Mouse (Mus musculus): ENCODE results near the gene Icam5.
"Not testable (repeated sequence)": the region's sequence is repeated elsewhere in the genome, so short reads cannot be mapped to it uniquely, and the experiment has no call there.

The Icam5 gene

GRCm38 (mm10) chr9:21031896-21032351 is at the start of gene Icam5:
Gene Icam5 (plus strand): TSS chr9:21032073.
- DNase-seq (ENCODE audit: low spot score in 2 of 2), result no peak

DNA sequence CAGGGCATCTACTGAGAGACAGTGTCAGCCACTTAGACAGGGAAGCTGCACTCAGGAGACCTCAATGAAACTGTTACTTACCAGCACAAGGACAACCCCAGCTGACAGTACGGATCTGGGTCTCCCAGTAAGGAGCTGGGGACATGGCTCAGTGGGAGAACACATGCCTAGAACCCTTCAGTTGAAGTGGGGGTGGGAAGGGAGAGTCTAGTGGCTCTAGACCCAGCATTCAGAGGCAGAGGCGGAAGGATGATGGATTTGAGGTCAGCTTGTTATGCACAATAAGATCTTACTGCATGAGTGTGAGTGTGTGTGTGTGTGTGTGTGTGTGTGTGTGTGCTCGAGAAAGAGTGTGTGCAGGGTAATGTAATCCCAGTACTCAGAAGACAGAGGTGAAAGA is 49.7 kb upstream of the Icam5 start:
- no peak for DNase-seq (ENCODE audit: low spot score in 2 of 2)

DNA sequence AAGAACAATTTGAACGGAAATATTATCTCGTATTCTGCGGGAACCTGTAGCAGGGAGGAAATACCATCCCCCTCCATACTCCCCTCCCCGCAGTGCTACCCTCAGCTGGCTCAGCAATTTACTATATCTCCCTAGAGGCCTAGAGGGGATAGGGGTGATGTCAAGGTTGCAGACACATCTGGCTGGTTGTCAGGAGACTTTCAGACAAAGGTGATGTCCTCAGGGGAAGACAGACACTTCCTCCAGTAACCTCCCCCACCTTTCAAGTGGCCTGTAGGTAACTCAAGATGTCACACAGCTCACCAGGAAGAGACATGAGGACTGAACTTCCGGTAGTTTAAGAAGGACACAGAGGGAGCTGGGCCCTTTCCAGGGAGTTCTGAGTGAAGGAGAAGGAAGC is 48.7 kb upstream of the Icam5 start:
- DNase-seq (ENCODE audit: low spot score in 2 of 2), result no peak

GRCm38 (mm10) chr9:20986952-20987686 is 44.8 kb upstream of the Icam5 start:
- no peak for DNase-seq (ENCODE audit: low spot score in 2 of 2)

DNA sequence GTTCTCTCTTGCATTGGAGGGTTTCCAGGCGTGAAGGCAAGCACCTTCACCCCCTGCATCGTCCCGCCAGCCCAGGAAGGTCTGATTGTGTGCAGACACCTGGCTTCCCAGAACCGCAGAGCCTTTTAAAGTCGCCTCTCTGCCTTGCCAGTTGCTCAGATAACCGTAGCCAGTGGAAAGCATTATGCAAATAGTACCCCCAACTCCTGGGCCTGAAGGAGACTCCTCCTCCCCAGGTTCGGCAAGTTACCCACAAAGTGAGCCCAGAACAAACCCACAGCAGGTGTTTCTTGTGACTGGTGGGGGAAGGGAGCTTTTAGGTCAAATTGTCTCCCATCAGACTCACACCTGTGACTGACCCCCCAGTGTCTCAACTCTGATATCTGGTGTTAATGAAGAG is 43.9 kb upstream of the Icam5 start:
- no peak for DNase-seq (ENCODE audit: low spot score in 2 of 2)

GRCm38 (mm10) chr9:20990861-20991260 is 41.0 kb upstream of the Icam5 start:
- DNase-seq (ENCODE audit: low spot score in 2 of 2), result no peak

GRCm38 (mm10) chr9:20991587-20991986 is 40.3 kb upstream of the Icam5 start:
- no peak for DNase-seq (ENCODE audit: low spot score in 2 of 2)

DNA sequence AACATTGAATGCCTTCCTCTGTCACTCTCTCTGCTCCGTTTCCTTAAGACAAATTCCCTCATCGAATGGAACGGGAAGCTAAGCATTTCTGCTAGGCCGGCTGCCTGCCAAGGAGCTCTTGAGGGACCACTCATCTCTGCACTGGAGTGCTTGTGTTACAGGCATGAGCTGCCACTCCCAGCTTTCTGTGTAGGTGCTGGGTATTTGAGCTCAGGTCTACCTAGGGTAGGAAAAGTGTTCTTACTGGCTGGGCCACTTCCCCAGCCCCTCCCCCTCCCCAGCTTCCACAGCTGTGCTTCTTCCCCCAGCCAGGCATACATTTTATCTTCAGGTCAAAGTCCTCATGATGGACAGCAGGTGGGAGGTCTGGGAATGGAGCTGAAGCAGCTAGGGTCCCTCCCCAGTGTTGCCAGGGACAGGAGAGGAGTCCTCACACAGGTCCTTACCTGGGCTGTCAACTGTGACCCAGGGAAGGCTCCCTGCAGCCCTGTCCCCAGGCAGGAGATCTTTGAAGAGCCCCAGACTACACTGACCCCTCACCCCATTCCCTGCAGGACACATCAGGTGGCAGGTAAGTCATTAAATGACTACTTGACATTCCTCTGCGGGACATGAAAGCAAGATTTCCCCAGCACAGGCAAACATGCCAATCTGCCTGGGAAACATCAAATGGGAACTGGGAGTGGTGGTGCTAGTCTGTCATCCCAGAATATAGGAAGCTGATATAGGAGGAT is 38.5 kb upstream of the Icam5 start:
- DNase-seq (ENCODE audit: low spot score in 2 of 2), result no peak

DNA sequence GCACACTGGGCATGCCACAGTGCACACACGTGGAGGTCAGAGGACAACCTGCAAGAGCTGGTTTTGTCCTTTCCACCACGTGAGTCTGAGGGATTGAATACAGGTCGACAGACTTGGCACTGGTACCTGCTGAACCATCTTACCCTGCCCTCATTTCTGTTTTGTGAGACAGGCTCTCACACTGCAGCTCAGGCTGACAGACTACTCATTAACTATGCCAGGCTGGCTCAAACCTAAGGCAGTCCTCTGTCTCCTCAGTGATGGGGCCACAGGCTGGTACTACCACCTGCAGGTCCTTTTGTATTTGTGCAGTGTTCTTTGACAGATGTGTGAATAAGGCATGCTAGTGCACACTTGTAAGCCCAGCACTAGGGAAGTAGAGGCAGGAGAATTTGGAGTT is 36.8 kb upstream of the Icam5 start:
- no peak for DNase-seq (ENCODE audit: low spot score in 2 of 2)

DNA sequence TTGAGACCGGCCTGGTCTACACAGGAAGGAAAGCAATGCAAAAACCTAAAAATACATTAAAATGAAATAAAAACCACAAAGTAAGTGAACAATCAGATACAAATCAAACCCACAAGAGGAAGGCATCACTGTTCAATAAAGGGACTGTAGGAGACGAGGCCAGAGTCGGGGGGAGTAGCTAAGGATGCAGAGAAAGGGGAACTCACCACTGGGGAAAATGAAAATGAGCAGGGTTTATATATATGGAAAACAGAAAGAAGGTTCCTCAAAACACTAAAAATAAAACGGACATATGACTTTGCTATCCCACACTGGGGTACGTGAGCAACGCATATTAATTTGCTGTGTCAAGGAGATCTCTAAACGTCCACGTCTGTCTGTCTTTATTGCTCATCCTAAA is 34.8 kb upstream of the Icam5 start:
- DNase-seq (ENCODE audit: low spot score in 2 of 2), result no peak

DNA sequence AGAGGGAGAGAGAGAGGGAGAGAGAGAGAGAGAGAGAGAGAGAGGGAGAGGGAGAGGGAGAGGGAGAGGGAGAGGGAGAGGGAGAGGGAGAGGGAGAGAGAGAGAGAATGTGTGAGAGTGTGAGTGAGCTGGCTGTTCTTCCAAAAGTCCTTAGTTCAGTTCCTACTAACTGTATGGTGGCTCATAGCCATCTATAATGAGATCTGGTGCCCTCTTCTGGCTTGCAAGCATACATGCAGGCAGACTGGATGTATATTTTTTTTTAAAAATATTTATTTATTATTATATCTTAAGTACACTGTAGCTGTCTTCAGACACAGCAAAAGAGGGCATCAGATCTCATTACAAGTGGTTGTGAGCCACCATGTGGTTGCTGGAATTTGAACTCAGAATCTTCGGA is 33.5 kb upstream of the Icam5 start:
- DNase-seq (ENCODE audit: low spot score in 2 of 2), result not testable (repeated sequence)

DNA sequence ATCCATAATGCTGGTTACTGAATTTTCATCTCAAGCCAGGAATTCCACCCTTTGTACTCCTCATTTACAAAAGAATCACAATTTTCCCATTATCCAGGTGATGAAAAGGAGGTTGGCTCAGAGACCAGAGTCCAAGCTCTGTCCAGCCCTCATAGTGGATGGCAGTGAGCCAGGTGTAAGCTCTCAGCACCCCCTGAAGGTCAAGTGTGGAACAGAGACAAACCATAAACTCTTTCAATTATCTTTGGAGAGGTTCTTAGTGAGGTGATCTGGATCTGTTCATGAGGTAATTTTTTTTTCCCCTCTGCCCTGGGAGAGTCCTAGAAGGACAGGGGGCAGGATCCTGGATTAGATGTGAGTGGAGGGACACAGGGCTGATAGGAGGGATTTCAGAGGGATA is 31.1 kb upstream of the Icam5 start:
- no peak for DNase-seq (ENCODE audit: low spot score in 2 of 2)

- no peak for DNase-seq (ENCODE audit: low spot score in 2 of 2)
These were observed 30.1 kb upstream of the Icam5 start for GRCm38 (mm10) chr9:21001651-21002200.

DNA sequence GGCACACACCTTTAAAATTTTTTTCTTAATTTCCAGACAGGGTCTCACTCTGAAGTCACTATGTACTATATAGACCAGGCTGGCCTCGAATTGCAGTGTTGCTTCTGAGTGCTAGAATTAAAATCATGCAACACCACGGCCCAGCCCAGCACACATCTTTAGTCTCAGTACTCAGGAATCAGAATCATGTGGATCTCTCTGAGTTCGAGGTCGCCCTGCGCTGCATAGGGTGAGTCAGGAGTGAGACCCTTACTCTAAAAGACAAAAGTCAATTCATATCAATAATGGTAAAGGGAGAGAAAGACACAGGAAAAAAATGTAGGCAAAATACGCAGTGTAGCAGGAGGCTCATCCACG is 29.6 kb upstream of the Icam5 start:
- DNase-seq (ENCODE audit: low spot score in 2 of 2), result no peak

DNA sequence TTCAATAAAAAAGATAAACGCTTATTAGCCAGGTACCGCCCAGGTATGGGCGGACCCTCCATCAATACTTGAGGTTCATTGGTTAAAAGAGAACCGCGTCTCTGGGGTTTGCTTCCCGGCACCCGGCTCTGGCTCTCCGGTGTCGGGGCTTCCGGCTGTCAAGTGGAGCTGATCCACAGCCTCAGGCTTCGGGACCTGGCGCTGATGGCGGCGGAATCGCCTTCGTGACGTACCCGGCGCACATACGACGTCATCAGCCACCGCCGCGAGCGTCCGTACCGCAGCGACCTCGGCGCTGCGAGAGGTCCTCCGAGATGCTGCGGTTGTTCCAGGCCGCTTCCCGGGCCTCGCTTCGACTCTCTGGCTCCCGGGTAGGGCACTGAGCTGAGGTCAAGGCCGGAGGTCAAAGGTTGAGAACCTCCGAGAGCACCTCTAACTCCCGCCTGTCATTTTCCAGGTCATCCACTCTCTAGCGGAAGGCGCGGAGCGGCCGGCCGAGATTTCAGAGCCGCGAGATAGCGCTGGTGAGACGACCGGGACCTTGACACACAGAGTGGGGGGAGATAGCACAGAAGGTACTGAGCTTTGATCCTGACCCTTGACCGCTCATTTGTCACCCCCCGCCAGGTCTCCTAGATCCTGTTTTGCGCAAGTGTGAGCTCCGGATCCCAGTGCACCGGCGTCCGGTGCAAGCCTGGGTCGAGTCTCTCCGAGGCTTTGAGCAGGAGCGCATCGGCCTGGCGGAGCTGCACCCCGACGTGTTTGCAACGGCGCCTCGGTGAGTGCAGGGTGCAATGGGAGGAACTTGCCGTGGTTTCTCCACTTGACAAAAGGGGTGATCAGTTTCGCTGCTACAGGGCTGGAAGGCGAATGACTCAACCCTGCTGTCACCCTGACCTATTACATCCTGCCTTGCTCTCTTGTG is 29.0 kb upstream of the Icam5 start, which contains the start of gene Mrpl4:
Gene Mrpl4, plus strand, starts transcription at position 112 of the 925 bp plus-strand sequence.
- peak; percentile 69 to 89 for DNase-seq (ENCODE audit: low spot score in 2 of 2)

DNA sequence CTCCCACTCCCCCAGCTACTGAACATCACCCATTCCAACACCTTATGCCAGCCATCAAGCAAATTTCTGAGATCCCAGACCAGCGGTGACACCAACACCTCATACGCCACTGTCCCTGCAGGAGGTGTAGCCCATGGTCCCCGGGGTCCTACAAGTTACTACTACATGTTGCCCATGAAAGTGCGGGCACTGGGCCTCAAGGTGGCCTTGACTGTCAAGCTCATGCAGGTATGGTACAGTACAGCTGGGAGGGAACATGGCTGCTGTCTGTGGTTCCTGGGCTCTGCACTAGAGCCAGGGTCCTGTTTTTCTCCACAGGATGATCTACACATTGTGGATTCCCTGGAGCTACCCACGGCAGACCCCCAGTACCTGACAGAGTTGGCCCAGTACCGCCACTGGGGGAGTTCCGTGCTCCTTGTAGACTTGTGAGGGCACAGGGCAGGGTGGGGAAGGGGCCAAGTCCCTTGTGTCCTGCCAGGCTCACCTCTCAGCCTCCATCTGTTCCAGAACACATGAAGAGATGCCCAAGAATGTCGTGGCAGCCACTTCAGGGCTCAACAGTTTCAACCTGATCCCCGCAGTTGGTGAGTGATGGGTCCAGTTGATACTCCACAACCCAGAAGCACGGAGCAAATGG is 24.4 kb upstream of the Icam5 start:
- DNase-seq (ENCODE audit: low spot score in 2 of 2), result no peak

DNA sequence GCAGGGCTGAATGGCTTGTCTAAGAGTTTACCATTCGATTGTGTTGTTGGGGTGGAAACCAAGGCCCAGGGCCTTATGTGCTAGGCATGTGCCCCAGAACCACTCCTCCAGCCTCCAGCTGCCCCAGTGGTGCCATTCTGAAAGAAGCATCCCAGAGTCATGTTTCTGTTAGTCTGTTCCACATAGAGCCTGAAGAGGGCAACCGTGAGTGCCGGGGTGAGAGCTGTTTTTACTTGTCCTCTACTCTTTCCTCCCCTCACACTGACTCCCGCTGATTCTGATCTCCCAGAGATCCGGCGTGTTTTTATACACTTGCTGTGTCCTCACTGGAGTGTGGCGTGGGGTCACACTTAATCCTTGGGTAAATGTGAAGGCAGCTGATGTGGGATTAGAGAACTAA is 23.9 kb upstream of the Icam5 start:
- DNase-seq (ENCODE audit: low spot score in 2 of 2), result no peak

DNA sequence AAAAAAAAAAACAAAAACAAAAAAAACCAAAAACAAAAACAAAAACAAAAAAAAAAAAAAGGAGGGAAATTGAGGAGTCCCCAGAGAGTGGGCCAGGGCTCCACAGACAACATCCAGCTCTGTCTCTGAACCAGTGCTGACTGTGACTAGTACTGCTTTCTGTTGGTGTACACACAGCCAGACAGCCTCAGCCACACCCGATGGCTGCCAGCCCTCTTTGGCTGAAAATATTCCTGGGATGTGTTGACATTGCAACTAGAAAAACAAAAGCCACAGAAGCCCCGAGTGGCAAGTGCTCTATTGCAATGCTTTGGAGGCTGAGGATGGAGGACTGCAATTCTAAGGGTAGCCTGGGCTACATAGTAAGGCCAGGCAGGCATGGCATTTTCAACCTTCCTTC is 21.5 kb upstream of the Icam5 start:
- DNase-seq (ENCODE audit: low spot score in 2 of 2), result no peak

GRCm38 (mm10) chr9:21010939-21011541 is 20.8 kb upstream of the Icam5 start:
- not testable (repeated sequence) for DNase-seq (ENCODE audit: low spot score in 2 of 2)

- no peak for DNase-seq (ENCODE audit: low spot score in 2 of 2)
These were observed 20.0 kb upstream of the Icam5 start for GRCm38 (mm10) chr9:21011846-21012312.

GRCm38 (mm10) chr9:21012368-21012767 is 19.5 kb upstream of the Icam5 start:
- DNase-seq (ENCODE audit: low spot score in 2 of 2), result no peak

Measured in spleen, postnatal 14 days (tissue).